Mouse (Mus musculus): ENCODE measurements around the gene Foxk1. TPM values are rescaled to one million over a fixed set of nuclear protein-coding genes. Genes with fewer than 3 reads are reported as not detected.

Foxk1 gene
- polyA plus RNA-seq, 1 experiment from 2014 or later: 4.1 TPM

- no peak overlapping the region for H3K4me2 ChIP-seq (ENCODE audit: low read length)
- H3K9ac ChIP-seq (replicated peaks; ENCODE audit: low read depth, low read length): no peak overlapping the region
- no peak overlapping the region for H3K4me3 ChIP-seq (replicated peaks; ENCODE audit: low read length)
- no peaks in the 10 kb centered on the region for H3K27me3 ChIP-seq (replicated peaks; ENCODE audit: control insufficient read depth, insufficient read depth, low read length)
- H3K9me3 ChIP-seq (ENCODE audit: control insufficient read depth, low read length): no peaks in the 10 kb centered on the region
- H3K36me3 ChIP-seq (ENCODE audit: control insufficient read depth, insufficient read depth): no peaks in the 10 kb centered on the region
- H3K27ac ChIP-seq (ENCODE audit: low read length): no peak overlapping the region
- 73% methylated on average over 9 of the region's 9 CpGs for WGBS
- H3K4me1 ChIP-seq (replicated peaks; ENCODE audit: control insufficient read depth, insufficient read depth, low read length): no peaks in the 10 kb centered on the region
- ATAC-seq: no peak
These were observed 88.8 kb downstream of the Foxk1 start for GRCm38 (mm10) chr5:142489955-142490707.

- H3K9ac ChIP-seq (replicated peaks; ENCODE audit: low read depth, low read length): no peak overlapping the region
- H3K36me3 ChIP-seq (ENCODE audit: control insufficient read depth, insufficient read depth): no peaks in the 10 kb centered on the region
- H3K27ac ChIP-seq (ENCODE audit: low read length): no peak overlapping the region
- no peaks in the 10 kb centered on the region for H3K9me3 ChIP-seq (ENCODE audit: control insufficient read depth, low read length)
- no peak overlapping the region for H3K4me2 ChIP-seq (ENCODE audit: low read length)
- no peaks in the 10 kb centered on the region for H3K4me1 ChIP-seq (replicated peaks; ENCODE audit: control insufficient read depth, insufficient read depth, low read length)
- H3K4me3 ChIP-seq (replicated peaks; ENCODE audit: low read length): no peak overlapping the region
- H3K27me3 ChIP-seq (replicated peaks; ENCODE audit: control insufficient read depth, insufficient read depth, low read length): no peaks in the 10 kb centered on the region
- 91% methylated on average over 3 of the region's 3 CpGs for WGBS
- ATAC-seq: no peak
These were observed 92.0 kb downstream of the Foxk1 start for GRCm38 (mm10) chr5:142493307-142493706.

- 45% methylated on average over 14 of the region's 14 CpGs for WGBS
- no peaks in the 10 kb centered on the region for H3K27me3 ChIP-seq (replicated peaks; ENCODE audit: control insufficient read depth, insufficient read depth, low read length)
- ATAC-seq: no peak
These were observed 94.2 kb downstream of the Foxk1 start for GRCm38 (mm10) chr5:142495321-142496096.

GRCm38 (mm10) chr5:142498964-142499363 lies 97.7 kb downstream of the Foxk1 start:
- Histone ChIP-seq H3K27ac (ENCODE audit: low read length) (no peak overlapping the region), H3K4me1 (replicated peaks; ENCODE audit: control insufficient read depth, insufficient read depth, low read length) (no peaks in the 10 kb centered on the region), H3K9ac (replicated peaks; ENCODE audit: low read depth, low read length) (no peak overlapping the region), H3K36me3 (ENCODE audit: control insufficient read depth, insufficient read depth) (no peaks in the 10 kb centered on the region), H3K4me2 (ENCODE audit: low read length) (no peak overlapping the region), H3K4me3 (replicated peaks; ENCODE audit: low read length) (no peak overlapping the region), H3K27me3 (replicated peaks; ENCODE audit: control insufficient read depth, insufficient read depth, low read length) (no peaks in the 10 kb centered on the region), H3K9me3 (ENCODE audit: control insufficient read depth, low read length) (no peaks in the 10 kb centered on the region)
- WGBS: 26% methylated on average over 3 of the region's 3 CpGs
- peak; percentile 29; the same call in 1 of the 2 replicates for ATAC-seq

More at GRCm38 (mm10) chr5:142495321-142496096, 94.2 kb downstream of the Foxk1 start:
- Histone ChIP-seq H3K4me1 (replicated peaks; ENCODE audit: control insufficient read depth, insufficient read depth, low read length) (no peaks in the 10 kb centered on the region), H3K27ac (ENCODE audit: low read length) (no peak overlapping the region), H3K9me3 (ENCODE audit: control insufficient read depth, low read length) (no peaks in the 10 kb centered on the region), H3K36me3 (ENCODE audit: control insufficient read depth, insufficient read depth) (no peaks in the 10 kb centered on the region), H3K4me2 (ENCODE audit: low read length) (no peak overlapping the region), H3K9ac (replicated peaks; ENCODE audit: low read depth, low read length) (no peak overlapping the region), H3K4me3 (replicated peaks; ENCODE audit: low read length) (no peak overlapping the region)

DNA sequence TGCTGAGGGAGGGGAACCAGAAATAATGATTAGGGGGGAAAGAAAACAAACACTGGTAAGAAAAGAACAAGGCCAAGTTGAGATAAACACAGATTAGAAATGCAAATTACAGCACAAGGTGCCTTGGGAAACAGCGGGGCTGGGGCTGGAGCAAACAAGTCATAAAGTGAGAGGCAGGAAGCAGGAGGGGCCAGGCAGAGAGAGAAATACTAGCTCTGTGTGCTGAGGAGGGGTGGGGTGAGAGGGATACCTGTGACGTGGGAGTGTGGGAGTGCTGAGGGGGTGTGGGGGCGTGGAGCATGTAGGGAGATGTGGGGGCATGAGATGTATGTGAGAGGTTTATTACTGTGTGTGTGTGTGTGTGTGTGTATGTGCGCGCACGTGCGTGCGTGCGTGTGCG lies 99.6 kb downstream of the Foxk1 start:
- H3K9ac ChIP-seq (replicated peaks; ENCODE audit: low read depth, low read length): no peak overlapping the region
- H3K27ac ChIP-seq (ENCODE audit: low read length): no peak overlapping the region
- H3K36me3 ChIP-seq (ENCODE audit: control insufficient read depth, insufficient read depth): no peaks in the 10 kb centered on the region
- H3K4me1 ChIP-seq (replicated peaks; ENCODE audit: control insufficient read depth, insufficient read depth, low read length): no peaks in the 10 kb centered on the region
- no peak for ATAC-seq
- H3K4me3 ChIP-seq (replicated peaks; ENCODE audit: low read length): no peak overlapping the region
- no peaks in the 10 kb centered on the region for H3K27me3 ChIP-seq (replicated peaks; ENCODE audit: control insufficient read depth, insufficient read depth, low read length)
- WGBS: 79% methylated on average over 10 of the region's 10 CpGs
- no peaks in the 10 kb centered on the region for H3K9me3 ChIP-seq (ENCODE audit: control insufficient read depth, low read length)
- H3K4me2 ChIP-seq (ENCODE audit: low read length): no peak overlapping the region

GRCm38 (mm10) chr5:142502414-142502813 lies 101.1 kb downstream of the Foxk1 start:
- no peak overlapping the region for H3K9ac ChIP-seq (replicated peaks; ENCODE audit: low read depth, low read length)
- H3K27ac ChIP-seq (ENCODE audit: low read length): no peak overlapping the region
- WGBS: 2% methylated on average over 3 of the region's 3 CpGs
- ATAC-seq: peak; percentile 92
- no peaks in the 10 kb centered on the region for H3K4me1 ChIP-seq (replicated peaks; ENCODE audit: control insufficient read depth, insufficient read depth, low read length)
- no peak overlapping the region for H3K4me2 ChIP-seq (ENCODE audit: low read length)
- H3K4me3 ChIP-seq (replicated peaks; ENCODE audit: low read length): no peak overlapping the region
- no peaks in the 10 kb centered on the region for H3K36me3 ChIP-seq (ENCODE audit: control insufficient read depth, insufficient read depth)
- no peaks in the 10 kb centered on the region for H3K9me3 ChIP-seq (ENCODE audit: control insufficient read depth, low read length)
- H3K27me3 ChIP-seq (replicated peaks; ENCODE audit: control insufficient read depth, insufficient read depth, low read length): no peaks in the 10 kb centered on the region

DNA sequence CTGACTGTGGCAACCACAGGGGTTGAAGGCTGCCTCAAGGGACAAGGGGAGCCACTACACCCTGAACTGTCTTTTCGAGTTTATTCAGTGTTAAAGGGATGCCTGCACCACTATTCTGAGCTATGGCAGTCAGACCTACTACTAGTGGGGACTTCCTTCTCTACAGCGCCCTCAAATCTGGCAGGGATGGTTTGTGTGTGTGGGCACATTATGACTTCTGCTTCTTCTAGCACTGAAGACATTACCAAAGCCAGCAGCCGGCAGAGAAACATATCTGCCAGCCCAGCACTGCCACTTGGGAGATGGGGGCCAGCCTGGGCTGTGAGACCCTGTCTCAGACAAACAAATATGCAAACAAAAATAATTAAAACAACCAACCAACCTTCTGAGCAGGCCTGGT lies 102.9 kb downstream of the Foxk1 start:
- no peak overlapping the region for H3K27ac ChIP-seq (ENCODE audit: low read length)
- no peaks in the 10 kb centered on the region for H3K27me3 ChIP-seq (replicated peaks; ENCODE audit: control insufficient read depth, insufficient read depth, low read length)
- no peaks in the 10 kb centered on the region for H3K36me3 ChIP-seq (ENCODE audit: control insufficient read depth, insufficient read depth)
- peaks cover 3% of the 10 kb centered on the region for H3K4me1 ChIP-seq (replicated peaks; ENCODE audit: control insufficient read depth, insufficient read depth, low read length)
- 82% methylated on average over 3 of the region's 3 CpGs for WGBS
- no peaks in the 10 kb centered on the region for H3K9me3 ChIP-seq (ENCODE audit: control insufficient read depth, low read length)
- H3K4me2 ChIP-seq (ENCODE audit: low read length): no peak overlapping the region
- H3K9ac ChIP-seq (replicated peaks; ENCODE audit: low read depth, low read length): no peak overlapping the region
- ATAC-seq: no peak
- no peak overlapping the region for H3K4me3 ChIP-seq (replicated peaks; ENCODE audit: low read length)

GRCm38 (mm10) chr5:142505695-142506423 lies 104.6 kb downstream of the Foxk1 start:
- no peak overlapping the region for H3K4me3 ChIP-seq (replicated peaks; ENCODE audit: low read length)
- no peaks in the 10 kb centered on the region for H3K9me3 ChIP-seq (ENCODE audit: control insufficient read depth, low read length)
- H3K9ac ChIP-seq (replicated peaks; ENCODE audit: low read depth, low read length): no peak overlapping the region
- 72% methylated on average over 3 of the region's 3 CpGs for WGBS
- H3K27me3 ChIP-seq (replicated peaks; ENCODE audit: control insufficient read depth, insufficient read depth, low read length): no peaks in the 10 kb centered on the region
- no peak overlapping the region for H3K4me2 ChIP-seq (ENCODE audit: low read length)
- peaks cover 8% of the 10 kb centered on the region for H3K4me1 ChIP-seq (replicated peaks; ENCODE audit: control insufficient read depth, insufficient read depth, low read length)
- no peak for ATAC-seq
- no peaks in the 10 kb centered on the region for H3K36me3 ChIP-seq (ENCODE audit: control insufficient read depth, insufficient read depth)
- no peak overlapping the region for H3K27ac ChIP-seq (ENCODE audit: low read length)
